Mouse (Mus musculus) layer of hippocampus, postnatal 10 days (tissue): Measurements from ENCODE around the gene Lrig3. TPM values are rescaled to one million over a fixed set of nuclear protein-coding genes. Genes with fewer than 3 reads are reported as not detected.

ENCODE experiments used
- DNase-seq, 2 experiments: peaks; one replicate each; pipeline ENCODE4 v3.0.0; 2021; ENCODE audit warnings: low spot score in 2 of 2
- long read RNA-seq: library from polyadenylated mRNA; stranded (forward); transcript quantifications from one replicate; pipeline ENCODE4 v2.0.0, GENCODE M21; 2023
- total RNA-seq, 2 experiments: library from RNA; stranded (reverse); gene quantifications; 2 replicates each; pipeline ENCODE4 v1.2.3; 2021

The Lrig3 gene
- 1 to 10 TPM; 3.0 to 4.0 TPM for total RNA-seq
- long read RNA-seq: 0 reads

DNA sequence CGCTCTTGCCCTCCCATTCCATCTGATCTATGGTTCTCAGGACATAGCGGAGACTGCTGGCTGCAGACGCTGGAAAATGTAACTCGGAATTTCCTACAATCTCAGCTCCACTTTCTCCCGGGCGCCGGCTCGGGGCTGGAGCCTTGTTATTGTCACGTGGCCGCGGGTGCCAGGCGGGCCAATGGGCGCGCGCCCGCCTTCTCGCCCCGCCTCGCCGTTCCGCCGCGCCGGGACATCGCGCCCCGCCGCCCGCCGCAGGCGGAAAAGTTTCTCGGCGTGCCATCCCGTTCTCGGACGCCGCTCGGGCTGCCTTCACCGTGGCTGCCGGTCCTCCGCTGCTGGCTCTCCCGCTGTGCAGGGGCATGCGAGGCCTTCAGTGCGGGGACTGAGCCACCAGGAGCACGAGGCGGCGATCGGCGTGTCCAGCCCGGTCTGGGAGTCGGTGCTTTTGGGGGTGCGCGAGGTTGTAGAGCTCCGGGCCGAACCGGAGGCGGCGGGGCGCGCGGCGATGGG, at the start of gene Lrig3:
Gene Lrig3 (plus strand): TSS at position 201 of the 513 bp plus-strand sequence.
- DNase-seq: peak; percentile 63 to 79

DNA sequence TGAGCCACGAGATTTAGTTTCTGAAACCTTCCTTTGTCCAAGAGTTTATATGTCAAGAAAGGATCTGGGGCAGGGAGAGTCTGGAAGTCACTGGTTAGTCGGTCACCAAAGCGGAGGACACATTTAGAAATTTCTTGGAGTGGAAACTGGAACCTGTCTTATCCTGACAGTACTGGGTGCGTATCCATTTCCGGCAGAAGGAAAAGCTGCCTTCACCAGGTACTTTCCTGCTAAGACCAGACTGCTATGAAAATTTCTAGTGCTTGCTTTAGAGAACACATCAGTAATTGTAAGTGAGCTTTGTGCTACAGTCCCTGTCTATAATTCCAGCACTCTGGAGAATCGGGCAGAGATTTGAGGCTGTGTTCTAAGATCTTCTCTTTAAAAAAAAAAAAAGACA, 49.2 kb upstream of the Lrig3 start:
- DNase-seq: no peak

GRCm38 (mm10) chr10:125917436-125917871, 48.5 kb upstream of the Lrig3 start:
- no peak for DNase-seq

DNA sequence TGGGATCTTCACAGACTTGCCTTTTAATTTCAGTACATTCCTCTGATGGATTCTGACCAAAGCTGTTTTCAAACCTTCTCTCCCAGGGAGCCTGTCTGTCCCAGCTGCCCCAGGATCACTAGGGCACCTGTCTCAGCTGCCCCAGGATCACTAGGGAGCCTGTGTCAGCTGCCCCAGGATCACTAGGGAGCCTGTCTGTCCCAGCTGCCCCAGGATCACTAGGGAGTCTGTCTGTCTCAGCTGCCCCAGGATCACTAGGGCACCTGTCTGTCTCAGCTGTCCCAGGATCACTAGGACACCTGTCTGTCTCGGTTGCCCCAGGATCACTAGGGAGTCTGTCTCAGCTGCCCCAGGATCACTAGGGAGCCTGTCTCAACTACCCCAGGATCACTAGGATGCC, 47.0 kb upstream of the Lrig3 start:
- DNase-seq: no peak

DNA sequence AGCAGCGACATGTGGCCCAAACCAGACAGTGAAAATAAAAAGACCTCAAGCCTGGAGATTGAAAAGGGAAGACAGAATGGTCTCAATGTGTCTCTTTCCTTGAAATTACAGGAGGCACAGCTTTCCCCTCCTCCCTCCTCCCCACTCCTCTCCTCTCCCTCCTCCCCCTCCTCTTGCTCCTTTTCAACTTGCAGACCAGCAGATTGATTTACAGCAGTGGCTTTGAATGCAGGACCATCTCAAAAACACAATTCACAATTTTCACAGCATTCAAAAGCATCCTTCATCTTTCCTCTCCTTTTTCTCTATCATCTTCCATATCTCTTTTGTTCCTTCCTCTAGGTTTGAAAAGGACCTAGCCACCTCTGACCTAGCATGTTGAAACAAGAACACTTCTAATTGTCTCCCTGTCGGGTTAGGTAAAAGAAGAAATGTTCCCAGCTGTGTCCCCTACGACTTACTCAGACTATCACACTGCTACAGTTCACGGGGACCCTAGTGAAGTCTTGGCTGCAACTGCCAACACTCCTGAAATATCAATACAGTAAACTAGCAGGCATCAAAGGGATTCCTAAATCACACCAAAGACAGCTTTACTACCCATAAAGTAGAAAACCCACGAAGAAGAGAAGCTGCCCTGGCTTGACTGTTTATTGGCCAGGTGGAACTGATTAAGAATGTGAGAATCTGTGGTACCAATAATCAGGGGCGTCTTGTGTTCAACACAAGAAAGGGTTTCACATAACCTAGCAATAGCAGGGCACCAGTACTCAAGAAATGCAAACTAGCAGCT, 44.1 kb upstream of the Lrig3 start:
- DNase-seq: no peak

DNA sequence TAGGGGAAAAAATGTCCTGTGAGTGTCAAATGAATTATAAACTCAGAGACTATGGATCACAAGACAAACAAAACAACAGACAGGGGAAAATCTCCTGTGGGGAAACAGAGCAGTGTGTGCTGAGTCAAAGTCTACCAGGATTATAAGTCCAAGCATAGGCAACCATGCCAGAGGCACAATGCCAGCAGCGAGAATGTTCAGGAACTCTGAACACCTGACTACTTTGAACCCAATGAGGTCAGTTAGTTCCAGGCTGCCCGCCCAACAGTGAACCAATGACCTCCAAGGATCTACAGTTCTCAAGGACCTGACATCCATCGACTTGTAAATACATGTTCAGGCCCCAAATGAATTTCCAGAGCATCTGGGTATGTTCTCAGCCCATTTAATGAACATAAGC, 36.0 kb upstream of the Lrig3 start:
- no peak for DNase-seq

DNA sequence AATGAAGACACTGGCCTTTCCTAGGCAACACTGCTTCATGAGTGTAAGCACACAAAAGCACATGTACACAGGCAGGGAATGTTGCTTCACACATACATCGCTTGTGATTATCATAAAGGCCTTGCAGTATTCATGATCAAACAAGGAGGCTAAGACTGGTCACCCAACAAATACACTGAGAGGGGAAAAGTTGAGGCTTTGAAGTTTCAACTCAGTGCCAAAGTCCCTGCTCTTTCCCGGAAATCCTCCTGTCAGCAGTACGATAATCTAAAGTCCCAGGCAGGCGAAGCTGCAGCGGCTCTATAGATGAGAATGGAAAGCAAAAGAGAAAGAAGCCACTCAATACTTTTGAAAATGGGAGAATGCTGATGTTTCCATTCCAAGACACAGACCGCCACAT, 32.6 kb upstream of the Lrig3 start:
- no peak for DNase-seq

DNA sequence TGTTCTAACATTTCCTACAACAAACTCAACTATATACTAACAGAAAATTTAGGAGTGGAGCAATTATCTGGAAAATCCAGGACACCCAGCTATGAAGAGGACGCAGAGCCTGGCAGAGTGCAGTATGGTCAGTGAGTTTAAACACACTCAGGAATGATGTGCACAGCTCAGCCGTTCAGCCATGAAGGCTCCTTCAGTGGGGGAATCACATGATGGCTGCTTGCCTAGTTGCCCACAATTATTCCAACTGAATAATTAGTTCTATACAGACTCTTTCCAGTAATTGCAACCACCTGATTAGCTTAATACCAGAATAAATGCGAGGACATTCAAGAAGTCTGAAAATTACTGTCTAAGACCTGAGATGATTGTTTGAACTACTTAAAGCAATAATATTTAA, 31.9 kb upstream of the Lrig3 start:
- no peak for DNase-seq

DNA sequence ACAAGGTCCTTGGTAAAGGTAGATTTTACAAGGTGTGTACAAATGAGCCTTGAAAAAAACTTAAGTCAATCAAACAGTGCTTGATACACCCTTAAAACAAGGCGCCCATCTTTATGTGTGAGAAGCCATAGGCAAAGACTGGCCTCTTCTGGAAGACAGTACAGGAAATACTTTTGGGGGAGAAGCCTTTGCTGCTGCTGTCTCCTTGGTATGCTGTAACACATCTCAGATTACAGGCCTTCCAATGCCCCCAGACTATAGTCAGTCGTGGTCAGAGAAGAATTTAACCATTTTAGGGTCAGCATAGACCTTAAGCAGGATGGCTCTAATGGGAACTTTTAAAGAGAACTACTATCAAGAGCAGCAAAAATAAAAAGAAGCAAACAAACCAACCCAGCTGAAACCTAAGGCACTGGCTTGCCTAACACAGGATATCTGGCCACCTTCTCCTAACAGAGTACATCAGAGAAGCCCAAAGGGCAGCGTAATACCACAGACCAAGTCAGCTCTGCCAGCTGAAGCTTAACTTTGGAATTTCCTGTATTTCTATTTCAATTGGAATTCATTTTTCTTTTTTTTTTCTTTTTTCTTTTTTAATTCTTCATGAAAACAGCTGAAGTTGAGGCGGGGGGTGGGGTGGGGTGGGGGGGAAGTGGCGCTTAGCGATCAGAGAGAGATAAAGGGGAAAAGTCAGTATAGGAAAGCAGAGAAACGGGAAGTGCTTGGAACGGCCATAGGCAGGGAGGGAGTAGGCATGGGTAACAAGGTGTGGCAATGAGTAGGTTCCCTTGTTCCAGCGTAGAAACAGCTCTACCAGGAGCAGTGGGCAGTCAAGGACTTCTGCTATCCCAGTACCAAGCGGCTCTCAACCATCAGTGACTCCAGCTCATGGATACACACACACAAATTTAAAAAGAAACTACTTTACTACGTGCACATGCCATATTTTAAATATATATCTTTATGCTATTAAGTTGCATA, 28.2 kb upstream of the Lrig3 start:
- DNase-seq: no peak

- no peak for DNase-seq
Measured at GRCm38 (mm10) chr10:125938528-125939402, 27.2 kb upstream of the Lrig3 start.

- no peak for DNase-seq
Measured at GRCm38 (mm10) chr10:125940316-125941059, 25.5 kb upstream of the Lrig3 start.

DNA sequence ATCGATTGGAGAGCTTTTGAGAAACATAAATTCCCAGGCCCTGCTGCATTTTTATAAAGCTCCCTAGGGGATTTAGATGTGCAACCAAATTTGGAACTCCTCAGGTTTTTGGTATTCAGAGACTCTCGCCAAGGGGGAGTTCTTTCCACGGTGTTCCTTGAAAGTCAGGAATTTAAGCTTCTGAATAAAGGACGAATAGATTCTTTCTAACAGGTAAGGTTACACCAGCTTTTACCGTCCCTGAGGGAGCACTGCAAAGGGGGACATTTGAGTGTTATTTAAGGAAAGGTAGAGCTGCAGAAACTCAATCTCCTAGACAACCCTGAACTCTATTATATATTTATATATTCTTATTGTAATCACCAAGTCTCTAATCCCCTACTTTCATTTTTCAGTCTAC, 22.9 kb upstream of the Lrig3 start:
- DNase-seq: no peak

DNA sequence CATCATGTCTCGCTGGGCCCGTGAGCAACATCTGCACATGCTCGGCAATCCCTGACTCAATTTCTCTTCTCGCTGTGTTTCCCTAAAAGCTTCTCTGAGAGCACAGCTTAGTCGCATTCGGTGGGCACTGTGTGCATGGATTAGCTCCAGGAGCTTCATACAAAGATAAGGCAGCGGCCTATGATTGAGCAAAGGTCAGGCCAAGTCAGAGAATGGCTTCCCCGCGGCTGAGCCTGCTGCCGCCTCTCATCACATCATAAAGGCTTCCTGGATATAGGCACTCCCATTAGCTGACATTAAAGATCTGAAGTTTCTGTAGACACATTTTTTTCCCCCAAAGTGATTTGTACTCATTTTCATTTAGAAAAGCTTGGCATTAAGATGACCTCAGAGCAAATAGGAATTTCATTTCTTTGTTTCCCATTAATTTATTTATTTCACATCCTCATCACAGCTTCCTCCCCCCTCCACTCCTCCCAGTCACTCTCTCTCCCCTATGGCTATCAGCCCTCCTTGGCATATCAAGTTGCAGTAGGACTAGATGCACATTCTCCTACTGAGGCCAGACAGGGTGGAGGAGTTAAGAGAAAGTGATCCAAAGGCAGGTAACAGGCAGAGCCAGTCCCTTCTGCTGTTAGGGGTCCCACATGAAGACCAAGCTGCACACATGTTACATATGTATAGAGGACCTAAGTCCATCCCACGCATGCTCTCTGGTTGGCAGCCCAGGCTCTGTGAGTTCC, 21.0 kb upstream of the Lrig3 start:
- no peak for DNase-seq

DNA sequence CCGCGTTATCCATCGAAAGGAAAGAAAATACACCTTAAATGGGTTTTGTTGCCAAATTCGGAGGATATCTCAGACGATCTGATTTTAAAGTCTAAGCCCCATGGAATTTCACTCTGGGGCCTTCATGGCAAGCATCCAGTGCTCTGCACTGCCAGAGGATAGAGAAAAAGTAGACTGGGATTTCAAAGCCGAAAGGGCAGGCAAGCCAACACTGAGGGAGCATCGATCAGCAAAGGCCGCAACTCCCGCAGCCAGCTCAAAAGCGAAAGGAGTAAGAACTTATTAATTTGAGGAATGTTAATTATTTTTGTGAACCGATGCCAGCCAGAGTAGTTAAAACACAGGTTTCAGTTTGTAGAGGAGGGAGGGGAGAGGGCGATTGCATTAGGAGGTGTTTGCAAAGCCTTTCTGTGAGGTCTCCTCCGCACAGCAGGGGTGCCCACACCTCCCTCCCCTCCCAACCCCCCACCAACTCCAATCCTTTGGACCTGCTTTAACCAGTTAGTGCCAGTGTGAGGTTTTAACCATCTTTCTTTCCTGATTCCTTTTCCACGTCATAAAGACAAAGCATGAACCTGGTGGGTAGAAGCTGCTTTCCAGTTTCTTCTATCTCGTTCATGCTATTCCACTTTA, 17.0 kb upstream of the Lrig3 start:
- DNase-seq: no peak

DNA sequence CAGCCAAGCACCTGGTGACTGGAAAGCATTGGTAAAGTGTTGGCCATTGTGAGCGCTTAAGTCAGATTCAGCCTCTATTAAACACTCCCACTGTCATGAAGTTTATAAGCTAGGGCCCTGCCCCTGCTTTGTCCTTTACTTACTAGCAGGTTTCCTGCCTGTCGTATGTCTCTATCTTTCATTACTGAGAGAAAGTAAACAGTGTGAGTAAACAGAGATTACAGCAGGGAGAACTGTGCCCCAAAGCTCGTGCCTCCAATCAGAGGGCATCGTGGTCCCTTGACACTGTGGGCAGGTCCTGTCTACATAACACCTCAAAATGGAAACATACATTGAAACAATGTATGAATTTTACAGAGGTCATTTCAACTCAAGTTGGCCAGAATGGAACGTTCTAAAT, 14.3 kb upstream of the Lrig3 start:
- DNase-seq: no peak

DNA sequence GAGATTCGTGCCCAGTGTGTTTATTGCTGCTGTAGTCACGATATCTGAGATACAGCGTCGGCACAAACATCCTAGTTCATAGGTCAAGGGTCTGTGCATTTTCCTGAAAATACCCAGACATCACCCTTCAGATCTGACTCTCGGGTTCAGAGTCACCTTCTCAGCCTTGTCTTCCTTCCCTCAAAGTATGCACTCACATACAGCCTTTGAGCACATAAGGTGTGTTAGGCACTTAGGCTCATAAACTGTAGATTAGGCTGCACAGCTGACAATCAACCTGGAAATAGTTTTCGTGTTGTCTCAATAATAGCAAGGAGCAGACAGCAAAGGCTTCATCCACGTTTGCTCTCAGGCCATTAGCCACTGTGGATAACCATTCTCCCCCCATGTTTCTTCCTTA, 11.6 kb upstream of the Lrig3 start:
- DNase-seq: no peak

DNA sequence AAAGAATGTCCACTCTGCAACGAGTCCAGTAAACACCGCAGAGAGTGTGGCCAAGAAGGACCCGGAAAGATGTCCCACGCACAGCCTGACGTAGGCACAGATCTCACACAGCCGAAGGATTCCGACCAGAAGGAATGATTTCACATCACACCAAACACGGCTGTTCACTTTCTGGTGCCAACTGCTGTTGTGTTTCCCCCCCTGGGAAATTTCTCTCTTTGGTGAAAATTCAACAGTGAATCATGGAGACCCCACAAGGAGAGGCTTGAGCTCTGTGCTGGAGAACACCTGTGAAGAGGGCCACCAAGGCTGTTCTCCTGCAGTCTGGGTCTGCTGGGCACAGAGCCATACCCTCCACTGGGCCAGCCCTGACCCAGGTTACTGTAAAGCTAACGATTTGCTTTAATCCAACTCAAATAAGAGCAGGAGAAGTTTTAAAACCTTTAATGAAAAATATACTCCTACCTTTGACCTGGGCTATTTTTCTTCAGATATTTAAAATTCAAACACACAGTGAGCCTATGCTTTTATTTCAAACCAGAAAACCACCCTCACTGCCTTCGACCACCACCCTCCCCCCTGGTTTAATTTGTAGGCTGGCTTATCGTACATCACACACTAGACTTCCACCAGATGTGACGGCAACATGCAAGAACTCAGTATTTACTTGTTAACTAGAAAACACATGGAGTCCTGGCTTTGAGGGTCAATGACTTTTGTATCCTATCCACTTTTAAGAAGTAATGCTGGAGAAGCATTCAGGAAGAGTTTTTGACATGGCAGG, 11.0 kb upstream of the Lrig3 start:
- peak; percentile 65 to 71 for DNase-seq

GRCm38 (mm10) chr10:125961411-125962107, 4.4 kb upstream of the Lrig3 start:
- DNase-seq: no peak
